Mouse (Mus musculus) forebrain, embryonic 13.5 days (tissue): ENCODE results near the gene Kera. TPM values are rescaled to one million over a fixed set of nuclear protein-coding genes. Genes with fewer than 3 reads are reported as not detected.

ENCODE experiments used
- ATAC-seq: fragments of 200-750 bp; cut with Nextera tagmentation; 2 replicates; pipeline ENCODE4 v1.8.0; 2017
- H3K27ac ChIP-seq: fragments of 300-500 bp; sonication (generic); 2 replicates; pipeline ENCODE4 v1.5.1; 2015; ENCODE audit warnings: inconsistent platforms, mild to moderate bottlenecking, moderate library complexity
- H3K27me3 ChIP-seq: fragments of 300-500 bp; sonication (generic); 2 replicates; pipeline ENCODE4 v1.6.1; 2015; ENCODE audit warnings: mild to moderate bottlenecking, inconsistent platforms
- H3K36me3 ChIP-seq: fragments of 300-500 bp; sonication (generic); 2 replicates; pipeline ENCODE4 v1.6.1; 2015; ENCODE audit warnings: mild to moderate bottlenecking, inconsistent platforms; ENCODE audit not compliant: poor library complexity, severe bottlenecking
- H3K4me1 ChIP-seq: fragments of 300-500 bp; sonication (generic); 2 replicates; pipeline ENCODE4 v1.6.1; 2015; ENCODE audit warnings: inconsistent platforms
- H3K4me2 ChIP-seq: fragments of 300-500 bp; sonication (generic); 2 replicates; pipeline ENCODE4 v1.6.1; 2015; ENCODE audit warnings: inconsistent platforms, mild to moderate bottlenecking, moderate library complexity
- H3K4me3 ChIP-seq: fragments of 300-500 bp; sonication (generic); 2 replicates; pipeline ENCODE4 v1.5.1; 2015; ENCODE audit warnings: mild to moderate bottlenecking, inconsistent platforms
- H3K9ac ChIP-seq: fragments of 300-500 bp; sonication (generic); 2 replicates; pipeline ENCODE4 v1.6.1; 2015; ENCODE audit warnings: mild to moderate bottlenecking, inconsistent platforms
- H3K9me3 ChIP-seq: fragments of 300-500 bp; sonication (generic); replicated peaks from 2 replicates; pipeline ENCODE4 v1.6.1; 2016; ENCODE audit warnings: inconsistent platforms
- WGBS: fragments of 180-500 bp; shearing (Covaris S2); methylation state at CpG from one replicate; pipeline ENCODE4 v1.1.7; 2015; 5-methylcytosine and 5-hydroxymethylcytosine counted together
- polyA plus RNA-seq: library from polyadenylated mRNA; unstranded; fragments of >200 nt; fragmentation: Nextera tagmentation; extraction: Ambion mirVana; gene quantifications from 2 replicates; pipeline ENCODE4 v1.2.1, GENCODE M21; 2015

Gene Kera
- 0.12 TPM in 1 of 2 replicates, not detected in the other for polyA plus RNA-seq

DNA sequence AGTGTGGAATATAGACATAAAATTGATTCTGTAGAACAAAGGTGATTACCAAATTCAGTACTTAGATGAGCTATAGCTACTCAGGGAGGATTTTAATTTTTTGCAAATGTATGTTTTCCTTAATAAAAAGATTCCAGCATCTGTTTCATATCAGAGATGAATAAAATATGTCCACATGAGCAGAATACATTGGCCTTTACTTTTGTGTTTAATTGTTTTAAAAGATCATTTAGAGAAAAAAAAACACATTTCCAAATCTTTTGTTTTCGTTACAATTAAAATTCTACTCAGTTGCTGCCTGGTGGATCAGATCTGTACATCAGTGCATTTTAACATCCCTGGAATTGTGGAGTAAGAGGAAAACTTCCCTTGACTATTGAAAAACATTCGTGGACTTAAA lies at the start of gene Kera:
Gene Kera, plus strand, starts transcription at position 301 of the 400 bp plus-strand sequence.
- 81% methylated on average over 2 of the region's 2 CpGs for WGBS
- no peaks in the 10 kb centered on the region for H3K36me3 ChIP-seq
- no peaks in the 10 kb centered on the region for H3K27me3 ChIP-seq
- ATAC-seq, result no peak
- H3K4me1 ChIP-seq, result no peaks in the 10 kb centered on the region
- no peaks in the 10 kb centered on the region for H3K9me3 ChIP-seq
- H3K9ac ChIP-seq, result no peak within 1 kb of the TSS
- no peak within 1 kb of the TSS for H3K27ac ChIP-seq
- no peak within 1 kb of the TSS for H3K4me3 ChIP-seq
- H3K4me2 ChIP-seq, result no peak within 1 kb of the TSS

DNA sequence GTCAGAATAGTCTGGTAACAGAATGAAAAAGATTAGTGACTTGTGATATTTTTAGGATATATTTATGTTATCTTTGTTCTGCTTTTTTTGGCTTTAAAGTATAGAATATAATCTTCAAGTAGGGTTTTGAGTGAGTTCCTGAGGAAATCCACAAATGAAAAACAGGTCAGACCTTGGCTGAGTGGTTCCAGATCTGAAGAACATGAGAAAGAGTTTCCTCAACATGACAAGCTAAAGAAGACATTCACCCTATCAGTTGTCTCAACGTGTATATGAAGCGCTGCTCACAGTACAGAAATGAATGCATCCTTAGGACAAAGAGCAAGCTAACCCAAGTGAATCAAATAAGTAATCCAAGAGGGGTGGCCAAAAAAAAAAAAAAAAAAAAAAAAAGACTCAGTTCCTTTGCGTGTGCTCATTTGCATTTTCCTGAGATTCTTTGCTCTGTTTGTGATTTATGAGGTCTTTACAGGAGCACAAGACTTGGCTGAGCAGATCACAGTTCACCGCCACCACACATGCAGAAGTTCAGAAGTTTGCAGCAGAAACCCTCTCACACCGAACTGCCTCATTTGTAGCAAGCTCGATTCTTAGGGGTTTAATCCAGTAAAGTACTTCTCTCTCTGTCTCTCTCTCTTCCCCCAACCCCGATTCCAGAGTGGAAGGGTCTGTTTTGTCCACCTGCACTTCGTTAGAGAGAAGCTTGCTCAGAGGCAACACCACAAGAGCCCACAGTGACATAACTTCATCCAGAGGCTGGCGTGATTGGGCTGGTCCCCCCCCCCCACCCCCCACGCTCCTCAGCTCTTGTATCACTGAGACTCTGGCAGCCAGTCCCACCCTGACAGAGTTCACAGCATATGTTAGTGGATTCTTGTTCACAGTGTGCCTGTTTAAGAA lies 41.5 kb upstream of the Kera start, which contains the start of gene Lum:
Gene Lum, plus strand, starts transcription at position 172 of the 900 bp plus-strand sequence.
- Histone ChIP-seq H3K4me3 (no peak within 1 kb of the TSS), H3K9me3 (no peaks in the 10 kb centered on the region), H3K27me3 (no peaks in the 10 kb centered on the region), H3K4me1 (no peaks in the 10 kb centered on the region), H3K4me2 (no peak within 1 kb of the TSS), H3K27ac (no peak within 1 kb of the TSS), H3K9ac (no peak within 1 kb of the TSS), H3K36me3 (no peaks in the 10 kb centered on the region)
- ATAC-seq, result peak; percentile 70; the same call in 1 of the 2 replicates
- 51% methylated on average over 10 of the region's 10 CpGs for WGBS

DNA sequence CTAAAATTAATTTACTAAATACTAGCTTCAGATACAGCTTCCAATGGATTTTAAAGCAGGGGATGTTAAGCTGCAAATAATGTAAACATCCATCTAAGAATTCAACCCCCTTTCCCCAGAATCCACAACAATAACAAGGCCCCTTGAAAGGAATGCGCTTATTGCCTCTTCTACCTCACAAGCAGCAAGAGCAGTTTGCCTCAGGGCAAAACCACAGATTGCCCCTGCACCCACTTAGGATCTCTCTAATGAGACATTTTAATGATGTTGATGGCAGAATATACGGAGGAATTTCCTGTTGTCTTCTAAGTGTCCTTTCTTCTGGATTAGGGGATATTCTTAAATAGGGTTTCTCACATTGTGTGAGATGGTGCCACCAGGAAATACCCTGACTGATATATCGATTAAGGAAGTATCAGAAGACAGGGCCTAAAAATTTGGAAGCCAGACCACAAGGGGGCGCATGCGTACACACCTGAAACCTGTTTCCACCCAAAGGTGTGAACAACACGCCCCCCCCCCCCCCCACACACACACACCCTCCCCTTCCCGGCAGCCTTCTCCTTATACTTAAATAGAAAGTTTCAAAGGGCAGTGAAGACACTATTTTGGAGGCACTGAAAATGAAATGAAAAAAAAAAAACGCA lies 39.1 kb upstream of the Kera start:
- Histone ChIP-seq H3K4me1 (no peaks in the 10 kb centered on the region), H3K27ac (no peak overlapping the region), H3K36me3 (no peaks in the 10 kb centered on the region), H3K4me3 (no peak overlapping the region), H3K27me3 (no peaks in the 10 kb centered on the region), H3K9ac (no peak overlapping the region), H3K9me3 (no peaks in the 10 kb centered on the region), H3K4me2 (no peak overlapping the region)
- ATAC-seq, result no peak
- 53% methylated on average over 8 of the region's 8 CpGs for WGBS

DNA sequence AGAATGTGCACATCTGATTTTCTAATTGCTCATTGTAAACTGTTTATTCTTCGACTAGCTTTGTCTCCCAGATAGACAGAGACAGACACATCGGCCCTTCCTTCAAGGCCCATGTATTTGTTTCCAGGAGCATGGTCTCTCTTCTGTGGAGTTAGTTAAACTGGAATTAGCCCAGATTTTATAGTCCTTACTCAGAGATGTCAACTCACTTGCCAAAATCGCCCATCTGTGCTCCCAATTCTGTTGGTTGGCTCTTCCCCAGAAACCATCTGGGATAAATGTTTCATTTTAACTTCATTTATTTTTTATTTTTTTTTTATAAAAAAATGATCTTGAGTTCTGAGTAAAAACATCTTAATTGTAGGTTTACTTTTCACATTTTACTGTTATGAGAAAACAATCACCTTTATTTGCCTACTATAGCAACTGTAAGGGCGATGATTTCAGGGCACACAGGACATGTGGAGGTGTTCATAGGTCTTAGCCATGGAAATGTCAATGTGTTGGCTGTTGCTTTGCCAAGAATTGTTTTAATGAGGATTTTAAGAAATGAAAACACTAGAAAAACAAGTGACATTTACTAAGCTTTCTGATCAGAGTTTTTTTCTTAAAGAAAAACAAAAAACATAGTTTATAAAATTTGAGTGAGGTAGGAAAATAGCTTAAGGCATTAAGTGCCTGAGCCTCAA lies 24.0 kb upstream of the Kera start:
- H3K4me2 ChIP-seq, result no peak overlapping the region
- WGBS, result 86% methylated on average over 4 of the region's 4 CpGs
- no peaks in the 10 kb centered on the region for H3K4me1 ChIP-seq
- H3K27ac ChIP-seq, result no peak overlapping the region
- ATAC-seq, result peak; percentile 74; the same call in 1 of the 2 replicates
- H3K36me3 ChIP-seq, result no peaks in the 10 kb centered on the region
- no peak overlapping the region for H3K9ac ChIP-seq
- no peaks in the 10 kb centered on the region for H3K9me3 ChIP-seq
- H3K27me3 ChIP-seq, result no peaks in the 10 kb centered on the region
- no peak overlapping the region for H3K4me3 ChIP-seq

DNA sequence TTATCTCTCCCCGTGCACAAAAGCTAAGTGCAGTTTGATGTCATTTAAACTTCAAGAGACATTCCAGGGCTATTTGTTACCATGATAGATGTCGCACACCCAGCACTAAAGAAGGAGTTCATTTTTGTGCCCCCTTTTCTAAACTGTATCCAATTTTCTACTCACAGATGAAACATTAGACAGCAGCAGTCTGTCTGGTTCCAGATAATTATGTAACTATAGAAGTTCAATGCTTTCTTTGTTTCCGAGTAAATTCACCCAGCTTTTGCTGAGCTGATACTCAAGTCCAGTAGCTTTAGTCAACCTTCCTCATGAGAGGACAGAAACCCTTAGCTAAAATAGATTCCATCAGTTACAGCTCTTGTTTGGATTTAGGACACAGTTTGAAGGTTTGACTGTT lies 22.5 kb upstream of the Kera start:
- no peak overlapping the region for H3K4me2 ChIP-seq
- 77% methylated on average over 3 of the region's 3 CpGs for WGBS
- no peak for ATAC-seq
- no peaks in the 10 kb centered on the region for H3K27me3 ChIP-seq
- H3K4me1 ChIP-seq, result no peaks in the 10 kb centered on the region
- H3K4me3 ChIP-seq, result no peak overlapping the region
- H3K36me3 ChIP-seq, result no peaks in the 10 kb centered on the region
- no peaks in the 10 kb centered on the region for H3K9me3 ChIP-seq
- no peak overlapping the region for H3K27ac ChIP-seq
- H3K9ac ChIP-seq, result no peak overlapping the region

DNA sequence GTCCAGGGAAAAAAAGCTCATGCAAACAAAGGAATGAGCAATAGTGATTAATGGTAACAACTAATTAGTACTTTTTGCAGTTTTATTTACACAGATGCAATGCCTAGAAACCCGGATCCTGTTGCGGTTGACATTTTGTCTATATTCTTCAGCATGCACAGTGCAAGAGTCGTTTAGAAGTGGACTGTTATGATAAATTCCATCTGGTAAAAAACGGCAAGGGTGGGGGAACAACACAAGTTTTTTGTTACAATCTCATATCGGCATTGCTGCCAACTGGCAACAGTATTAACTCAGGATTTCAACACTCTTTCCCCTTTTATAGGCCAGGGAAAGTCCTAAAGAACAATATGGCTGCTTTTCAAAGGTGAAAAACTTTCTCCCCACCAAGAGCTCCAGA lies 19.5 kb upstream of the Kera start:
- no peak for ATAC-seq

DNA sequence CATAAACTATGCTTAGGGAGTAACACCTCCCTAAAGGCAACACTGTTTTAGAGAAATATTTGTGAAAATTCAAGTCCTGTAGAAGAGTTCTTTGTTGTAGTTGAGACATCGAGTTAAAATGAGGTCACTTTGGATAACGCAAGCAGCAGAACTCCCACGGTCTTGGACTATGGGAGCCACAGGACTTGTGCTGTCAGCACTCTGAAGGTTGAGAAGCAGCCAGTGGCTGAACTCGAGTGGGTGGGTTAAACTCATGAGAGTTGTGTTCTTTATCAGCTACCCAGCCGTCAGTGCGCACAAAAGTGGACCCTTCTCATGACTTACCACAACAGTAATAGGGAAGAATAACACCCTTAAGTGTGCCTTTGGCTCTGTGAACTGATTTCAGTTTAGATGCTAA lies 17.1 kb upstream of the Kera start:
- no peak for ATAC-seq

More for the DNA sequence above, 19.5 kb upstream of the Kera start:
- H3K9me3 ChIP-seq, result no peaks in the 10 kb centered on the region
- H3K4me1 ChIP-seq, result no peaks in the 10 kb centered on the region
- H3K4me2 ChIP-seq, result no peak overlapping the region
- no peak overlapping the region for H3K27ac ChIP-seq
- no peak overlapping the region for H3K9ac ChIP-seq
- H3K4me3 ChIP-seq, result no peak overlapping the region
- H3K27me3 ChIP-seq, result no peaks in the 10 kb centered on the region
- 79% methylated on average over 5 of the region's 5 CpGs for WGBS
- no peaks in the 10 kb centered on the region for H3K36me3 ChIP-seq

DNA sequence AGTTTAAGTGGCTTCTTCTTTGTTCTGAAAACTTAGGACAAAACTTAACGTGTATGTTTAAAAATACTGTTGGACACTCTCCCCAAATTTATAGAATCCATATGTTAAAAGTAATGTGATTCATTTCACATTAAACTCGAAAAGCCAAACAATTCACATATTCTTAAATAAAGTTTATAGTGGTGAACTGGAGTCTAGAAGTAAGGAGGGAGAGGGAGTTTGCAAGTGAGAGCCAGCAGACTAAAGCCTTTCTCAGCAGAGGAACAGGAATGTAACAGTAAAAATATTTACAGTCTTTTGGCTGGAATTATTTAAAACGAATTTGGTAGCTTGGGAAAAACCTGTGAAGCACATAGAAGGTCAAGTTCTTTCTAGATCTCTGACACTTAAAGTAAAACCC lies 15.6 kb upstream of the Kera start:
- WGBS, result 65% methylated on average over 3 of the region's 3 CpGs
- Histone ChIP-seq H3K27me3 (no peaks in the 10 kb centered on the region), H3K4me1 (no peaks in the 10 kb centered on the region), H3K36me3 (no peaks in the 10 kb centered on the region), H3K27ac (no peak overlapping the region), H3K4me3 (no peak overlapping the region), H3K9ac (no peak overlapping the region), H3K9me3 (no peaks in the 10 kb centered on the region), H3K4me2 (no peak overlapping the region)
- ATAC-seq, result no peak

More for the DNA sequence above, 17.1 kb upstream of the Kera start:
- H3K4me2 ChIP-seq, result no peak overlapping the region
- H3K36me3 ChIP-seq, result no peaks in the 10 kb centered on the region
- H3K4me3 ChIP-seq, result no peak overlapping the region
- H3K27me3 ChIP-seq, result no peaks in the 10 kb centered on the region
- H3K9me3 ChIP-seq, result no peaks in the 10 kb centered on the region
- no peak overlapping the region for H3K27ac ChIP-seq
- H3K4me1 ChIP-seq, result no peaks in the 10 kb centered on the region
- no peak overlapping the region for H3K9ac ChIP-seq
- WGBS, result 86% methylated on average over 6 of the region's 6 CpGs

DNA sequence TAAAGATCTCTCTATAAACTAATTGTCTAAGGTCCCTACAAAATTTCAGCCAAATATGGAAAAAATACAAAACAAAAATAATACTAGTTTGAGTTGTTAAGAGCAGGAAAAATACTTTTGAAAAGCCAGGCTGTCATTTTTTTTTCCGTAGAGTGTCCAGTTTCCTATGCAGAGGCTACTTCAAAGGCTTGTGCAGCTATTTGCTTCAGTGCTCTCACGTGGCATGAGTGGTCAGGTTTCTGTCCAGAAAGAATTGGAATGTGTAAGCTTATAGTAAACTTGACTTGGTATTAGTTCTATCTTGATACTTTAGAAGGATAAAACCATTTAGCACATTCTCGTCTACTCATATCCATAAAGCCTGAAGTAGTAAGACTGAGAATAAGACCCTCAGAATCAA lies 15.0 kb upstream of the Kera start:
- Histone ChIP-seq H3K9me3 (no peaks in the 10 kb centered on the region), H3K27me3 (no peaks in the 10 kb centered on the region), H3K9ac (no peak overlapping the region), H3K4me2 (no peak overlapping the region), H3K4me1 (no peaks in the 10 kb centered on the region), H3K4me3 (no peak overlapping the region), H3K27ac (no peak overlapping the region), H3K36me3 (no peaks in the 10 kb centered on the region)
- no peak for ATAC-seq
- 72% methylated on average over 3 of the region's 3 CpGs for WGBS

DNA sequence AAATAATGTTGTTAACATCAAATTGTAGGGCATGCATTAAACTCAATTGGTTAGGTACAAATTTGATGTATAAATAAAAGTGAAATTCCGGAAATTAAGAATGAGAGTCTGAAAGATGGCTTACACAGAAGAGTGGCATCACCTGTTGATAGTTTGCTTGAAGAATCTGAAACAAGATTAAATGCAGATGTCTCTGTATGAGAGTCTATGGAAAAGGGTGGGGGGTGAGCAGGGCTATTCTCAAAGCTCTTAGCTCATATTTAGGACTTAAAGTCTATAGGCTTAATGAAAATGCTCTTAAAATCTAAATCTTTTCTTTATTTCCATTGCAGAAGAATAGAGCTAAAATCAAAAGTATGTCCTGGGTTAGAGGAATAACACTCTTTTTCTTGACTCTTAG lies 11.0 kb upstream of the Kera start:
- 86% methylated on average over 1 of the region's 1 CpGs for WGBS
- no peaks in the 10 kb centered on the region for H3K4me1 ChIP-seq

DNA sequence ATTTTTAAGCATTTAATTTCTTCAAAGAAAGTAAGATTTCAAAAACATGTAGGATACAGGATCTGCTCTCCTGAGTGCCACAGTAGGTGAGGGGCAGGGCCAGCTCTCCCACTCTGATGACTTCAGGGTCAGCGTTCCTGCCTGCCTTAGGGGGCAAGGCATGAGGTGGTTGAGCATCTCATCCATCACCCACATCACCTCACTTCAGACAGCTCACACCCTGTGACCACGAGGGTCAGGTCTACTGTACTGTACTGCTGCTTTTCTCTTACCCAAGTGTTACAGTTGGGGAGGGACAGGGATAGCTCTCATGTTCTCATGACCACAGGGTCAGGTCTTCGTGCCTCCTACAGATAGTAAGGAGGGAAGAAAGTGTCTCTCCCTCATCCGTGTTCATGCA lies 4.9 kb upstream of the Kera start:
- Histone ChIP-seq H3K4me3 (no peak overlapping the region), H3K9me3 (no peaks in the 10 kb centered on the region), H3K4me1 (no peaks in the 10 kb centered on the region), H3K36me3 (no peaks in the 10 kb centered on the region), H3K4me2 (no peak overlapping the region), H3K27ac (no peak overlapping the region), H3K27me3 (no peaks in the 10 kb centered on the region), H3K9ac (no peak overlapping the region)
- ATAC-seq, result no peak
- 89% methylated on average over 4 of the region's 4 CpGs for WGBS

More for the DNA sequence above, 11.0 kb upstream of the Kera start:
- no peak overlapping the region for H3K4me2 ChIP-seq
- no peaks in the 10 kb centered on the region for H3K27me3 ChIP-seq
- no peak overlapping the region for H3K4me3 ChIP-seq
- no peak overlapping the region for H3K9ac ChIP-seq
- no peak overlapping the region for H3K27ac ChIP-seq
- no peak for ATAC-seq
- H3K36me3 ChIP-seq, result no peaks in the 10 kb centered on the region
- H3K9me3 ChIP-seq, result no peaks in the 10 kb centered on the region

DNA sequence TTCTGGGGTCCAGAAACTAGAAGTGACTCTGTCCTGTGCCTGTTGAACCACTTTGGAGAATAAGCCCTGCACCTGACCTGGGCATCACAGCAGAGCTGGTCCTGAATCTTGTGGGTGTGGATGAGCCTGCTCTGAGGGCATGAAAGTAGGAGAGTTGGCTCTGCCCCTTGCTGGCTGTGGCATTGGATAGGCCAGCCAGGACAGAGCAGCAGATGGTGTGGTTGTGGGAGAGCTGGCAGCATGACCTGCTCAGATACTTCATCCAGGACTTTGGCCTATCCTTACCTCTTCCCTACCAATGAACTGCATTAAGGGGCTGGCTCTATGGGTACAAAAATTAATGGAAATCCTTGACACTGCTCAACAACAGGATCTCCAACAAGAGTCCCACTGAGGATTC lies 3.4 kb upstream of the Kera start:
- ATAC-seq, result no peak
- Histone ChIP-seq H3K4me1 (no peaks in the 10 kb centered on the region), H3K9ac (no peak overlapping the region), H3K4me2 (no peak overlapping the region), H3K27ac (no peak overlapping the region), H3K27me3 (no peaks in the 10 kb centered on the region), H3K4me3 (no peak overlapping the region), H3K36me3 (no peaks in the 10 kb centered on the region), H3K9me3 (no peaks in the 10 kb centered on the region)
